In the genomic region with DNA sequence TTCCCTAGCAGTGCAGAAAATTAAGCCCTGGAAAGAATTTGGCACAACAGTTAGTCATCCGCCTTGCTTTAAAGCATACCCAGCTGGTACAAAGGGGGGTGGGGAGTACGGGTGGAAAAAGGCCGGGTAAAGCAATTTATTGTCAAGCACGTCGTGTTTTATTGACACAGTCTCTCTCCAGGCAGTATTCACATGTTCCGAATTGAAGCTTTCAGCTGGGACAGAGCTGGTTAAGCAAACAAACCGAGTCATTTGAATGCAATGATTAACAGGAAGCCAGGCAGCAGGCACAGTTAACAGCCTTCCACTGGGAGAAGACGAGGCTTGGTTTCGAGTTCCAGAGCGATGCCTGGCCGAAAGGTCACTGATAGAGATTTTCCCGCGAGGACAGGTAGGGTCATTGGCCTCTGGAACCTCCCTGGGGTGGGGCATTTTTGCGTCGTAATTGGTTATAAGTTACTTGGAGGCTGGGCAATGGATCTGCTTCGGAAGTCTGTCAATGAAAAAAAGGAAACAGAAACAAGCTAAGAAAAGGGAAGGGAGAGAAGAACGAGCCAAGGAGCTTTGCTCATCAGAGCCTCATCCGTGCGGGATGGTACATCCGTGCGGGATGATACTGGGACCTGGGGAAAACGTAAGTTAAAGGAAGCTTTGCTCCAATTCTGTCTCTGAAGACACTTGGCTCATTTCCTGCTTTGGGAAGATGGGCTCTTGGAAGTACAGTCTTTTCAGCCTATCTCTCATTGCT, we compare ENCODE assay signal across 8 mouse cellular contexts. TPM values are rescaled to one million over a fixed set of nuclear protein-coding genes. Genes with fewer than 3 reads are reported as not detected.
DNase-seq lines count a peak whose midpoint lies in the region; ATAC-seq and TF ChIP-seq lines count a peak whose summit lies in the region.

A gene (plus strand): TSS at position 103 of the 748 bp plus-strand sequence.

- peak within 1 kb of the TSS; percentile 41; the same call in 1 of the 2 replicates for H3K4me3 ChIP-seq in ES-Bruce4 (ENCODE audit: low read depth, low read length)
- no peak within 1 kb of the TSS for H3K4me3 ChIP-seq in heart, embryonic 11.5 days (ENCODE audit: low read depth, low read length)
- H3K4me3 ChIP-seq in kidney, postnatal 0 days (replicated peaks; ENCODE audit: low read depth, low read length): peak within 1 kb of the TSS; percentile 30
- H3K4me3 ChIP-seq in liver, embryonic 11.5 days (ENCODE audit: low read depth, low read length): peak within 1 kb of the TSS; percentile 2; the same call in 1 of the 2 replicates
- H3K4me3 ChIP-seq in myocyte: no peak within 1 kb of the TSS

- no peak for ATAC-seq in heart, embryonic 11.5 days (replicated peaks; ENCODE audit: insufficient number of reproducible peaks, low FRiP score, low TSS enrichment)
- peak; percentile 81 for ATAC-seq in kidney, postnatal 0 days (replicated peaks; ENCODE audit: low FRiP score, low read depth)
- ATAC-seq in liver, embryonic 11.5 days (replicated peaks; ENCODE audit: low FRiP score): peak; percentile 56; the same call in 1 of the 2 replicates

- no peak within 1 kb of the TSS for H3K27ac ChIP-seq in ES-Bruce4 (ENCODE audit: insufficient read depth, low read length)
- no peak within 1 kb of the TSS for H3K27ac ChIP-seq in heart, embryonic 11.5 days (ENCODE audit: low read depth, low read length)
- H3K27ac ChIP-seq in kidney, postnatal 0 days: peak within 1 kb of the TSS; percentile 51
- H3K27ac ChIP-seq in liver, embryonic 11.5 days (ENCODE audit: low read depth, low read length): no peak within 1 kb of the TSS

- no peak for TF ChIP-seq POLR2A in ES-Bruce4 (IDR thresholded peaks at IDR 0.05; ENCODE audit: insufficient read depth, low read length)
- TF ChIP-seq POLR2A in myocyte (IDR thresholded peaks at IDR 0.05; ENCODE audit: insufficient read length, low read depth): no peak

- 0 out of 2 replicates have a peak, but pooled peaks have one; percentile 31 for TF ChIP-seq EP300 in ES-Bruce4 (IDR thresholded peaks at IDR 0.05; ENCODE audit: insufficient read depth, low read depth, low read length)

- no peaks in the 10 kb centered on the region for H3K27me3 ChIP-seq in ES-Bruce4 (ENCODE audit: control insufficient read depth, insufficient read depth, low read length, poor library complexity, severe bottlenecking)
- H3K27me3 ChIP-seq in heart, embryonic 11.5 days (ENCODE audit: control insufficient read depth, insufficient read depth, low read length): no peaks in the 10 kb centered on the region
- no peaks in the 10 kb centered on the region for H3K27me3 ChIP-seq in kidney, postnatal 0 days (ENCODE audit: insufficient read depth, low read length)
- no peaks in the 10 kb centered on the region for H3K27me3 ChIP-seq in liver, embryonic 11.5 days (replicated peaks; ENCODE audit: control insufficient read depth, insufficient read depth, low read length)
- no peaks in the 10 kb centered on the region for H3K27me3 ChIP-seq in myocyte (ENCODE audit: control insufficient read depth, insufficient read depth, insufficient read length)

- DNase-seq in brain, adult 2 months (ENCODE audit: low read depth, low spot score): peak; percentile 79
- DNase-seq in kidney, postnatal 0 days (ENCODE audit: low spot score): peak; percentile 84
- DNase-seq in liver, embryonic 11.5 days (ENCODE audit: low spot score): no peak
- no peak for DNase-seq in retina, postnatal 1 day
- no peak for DNase-seq in cerebellum, adult 9-11 months

- H3ac ChIP-seq in myocyte (ENCODE audit: control insufficient read depth, insufficient read length): no peak within 1 kb of the TSS

- H3K9me3 ChIP-seq in ES-Bruce4 (replicated peaks; ENCODE audit: control insufficient read depth, insufficient read depth, low read length, poor library complexity, severe bottlenecking): no peaks in the 10 kb centered on the region
- H3K9me3 ChIP-seq in heart, embryonic 11.5 days (replicated peaks; ENCODE audit: control insufficient read depth, low read length): no peaks in the 10 kb centered on the region
- H3K9me3 ChIP-seq in kidney, postnatal 0 days (replicated peaks; ENCODE audit: low read length): no peaks in the 10 kb centered on the region
- H3K9me3 ChIP-seq in liver, embryonic 11.5 days (ENCODE audit: control insufficient read depth, low read length): no peaks in the 10 kb centered on the region

- TF ChIP-seq CTCF in ES-Bruce4 (IDR thresholded peaks at IDR 0.05; ENCODE audit: low read depth, low read length): no peak
- 0 out of 2 replicates have a peak, but pooled peaks have one; percentile 2 for TF ChIP-seq CTCF in kidney, postnatal 0 days (IDR thresholded peaks at IDR 0.05; ENCODE audit: low read depth)

- WGBS in heart, embryonic 11.5 days (ENCODE audit: insufficient replicate concordance): 45% methylated on average over 22 of the region's 22 CpGs
- 14% methylated on average over 22 of the region's 22 CpGs for WGBS in kidney, postnatal 0 days
- 34% methylated on average over 22 of the region's 22 CpGs for WGBS in liver, embryonic 11.5 days

- H3K9ac ChIP-seq in ES-Bruce4 (ENCODE audit: low read depth, poor library complexity, severe bottlenecking): peak within 1 kb of the TSS; percentile 17
- H3K9ac ChIP-seq in heart, embryonic 11.5 days (ENCODE audit: low read depth, low read length): peak within 1 kb of the TSS; percentile 30
- H3K9ac ChIP-seq in kidney, postnatal 0 days (ENCODE audit: low read depth, low read length): peak within 1 kb of the TSS; percentile 51
- peak within 1 kb of the TSS; percentile 10; the same call in 1 of the 2 replicates for H3K9ac ChIP-seq in liver, embryonic 11.5 days (ENCODE audit: low read depth, low read length)

- H3K4me2 ChIP-seq in heart, embryonic 11.5 days: peak within 1 kb of the TSS; percentile 51
- H3K4me2 ChIP-seq in kidney, postnatal 0 days (ENCODE audit: low read length): peak within 1 kb of the TSS; percentile 56
- H3K4me2 ChIP-seq in liver, embryonic 11.5 days: peak within 1 kb of the TSS; percentile 56
- H3K4me2 ChIP-seq in myocyte (ENCODE audit: low read depth): peak within 1 kb of the TSS; percentile 71

- peaks cover 2% of the 10 kb centered on the region for H3K4me1 ChIP-seq in ES-Bruce4 (ENCODE audit: control insufficient read depth, insufficient read depth, low read length)
- peaks cover 4% of the 10 kb centered on the region; the same call in 1 of the 2 replicates for H3K4me1 ChIP-seq in heart, embryonic 11.5 days (ENCODE audit: control insufficient read depth, insufficient read depth, low read length)
- H3K4me1 ChIP-seq in kidney, postnatal 0 days (replicated peaks; ENCODE audit: insufficient read depth, low read length): 0 out of 2 replicates have a peak, but pooled peaks cover 7% of the 10 kb centered on the region
- peaks cover 6% of the 10 kb centered on the region; the same call in 1 of the 2 replicates for H3K4me1 ChIP-seq in liver, embryonic 11.5 days (replicated peaks; ENCODE audit: control insufficient read depth, insufficient read depth, low read length)

- H3K79me2 ChIP-seq in myocyte (ENCODE audit: control insufficient read depth, insufficient read depth): no peaks in the 10 kb centered on the region

- H3K36me3 ChIP-seq in ES-Bruce4 (ENCODE audit: control insufficient read depth, insufficient read depth, low read length, poor library complexity, severe bottlenecking): no peaks in the 10 kb centered on the region
- H3K36me3 ChIP-seq in heart, embryonic 11.5 days (ENCODE audit: control insufficient read depth, insufficient read depth, low read length): no peaks in the 10 kb centered on the region
- H3K36me3 ChIP-seq in kidney, postnatal 0 days (ENCODE audit: insufficient read depth, low read length): no peaks in the 10 kb centered on the region
- H3K36me3 ChIP-seq in liver, embryonic 11.5 days (ENCODE audit: control insufficient read depth, insufficient read depth, low read length): no peaks in the 10 kb centered on the region
- no peaks in the 10 kb centered on the region for H3K36me3 ChIP-seq in myocyte (ENCODE audit: control insufficient read depth, insufficient read depth)

TF ChIP-seq in myocyte, 11 proteins besides CTCF, POLR2A, EP300 and RAD21:
- TF ChIP-seq TCF12 (IDR thresholded peaks at IDR 0.05; ENCODE audit: insufficient read depth, poor library complexity, severe bottlenecking): no peak
- no peak for TF ChIP-seq POLR2AphosphoS2 (IDR thresholded peaks at IDR 0.05; ENCODE audit: insufficient read length, low read depth)
- TF ChIP-seq E2F4 (IDR thresholded peaks at IDR 0.05; ENCODE audit: insufficient read depth): no peak
- no peak for TF ChIP-seq USF1 (IDR thresholded peaks at IDR 0.05; ENCODE audit: low read depth)
- no peak for TF ChIP-seq MYOG (IDR thresholded peaks at IDR 0.05; ENCODE audit: control insufficient read depth in 1 of 3, insufficient read depth in 1 of 3, insufficient read length in 2 of 3, low read depth in 2 of 3)
- no peak for TF ChIP-seq MAX (IDR thresholded peaks at IDR 0.05; ENCODE audit: low read depth)
- no peak for TF ChIP-seq MYOD1 (IDR thresholded peaks at IDR 0.05; ENCODE audit: control insufficient read depth in 1 of 3, insufficient read length in 2 of 3, low read depth in 2 of 3)
- TF ChIP-seq SRF (IDR thresholded peaks at IDR 0.05; ENCODE audit: control insufficient read depth, insufficient read length, low read depth): no peak
- no peak for TF ChIP-seq REST (IDR thresholded peaks at IDR 0.05; ENCODE audit: insufficient read depth, insufficient read length)
- TF ChIP-seq CEBPB (IDR thresholded peaks at IDR 0.05; ENCODE audit: insufficient read depth, poor library complexity, severe bottlenecking): no peak
- TF ChIP-seq TCF3 (IDR thresholded peaks at IDR 0.05; ENCODE audit: insufficient read length, low read depth): no peak

RNA-seq across cellular contexts. Expression of the gene that starts here (rescaled TPM):
- polyA plus RNA-seq in ES-Bruce4 (2011; ENCODE audit: insufficient read depth, insufficient read length, low read depth, missing spikeins) (55.5 and 57.5 TPM in 2 replicates), myocyte (2012; fragmentation: generic; extraction: Trizol) (5.3 TPM)
- 4.1 and 4.7 TPM in 2 replicates for polyA plus RNA-seq in heart, embryonic 11.5 days (2014; fragmentation: Nextera tagmentation; extraction: Ambion mirVana)
- 7.1 and 7.3 TPM in 2 replicates for polyA plus RNA-seq in kidney, postnatal 0 days (2015; fragmentation: Nextera tagmentation; extraction: Ambion mirVana)
- 2.1 and 2.2 TPM in 2 replicates for polyA plus RNA-seq in liver, embryonic 11.5 days (2014; fragmentation: Nextera tagmentation; extraction: Ambion mirVana)

Comparison
In these comparisons a context has a peak if more than half of its experiments do, and no peak if none do; other contexts are left out.
1. H3K4me3 ChIP-seq: peak in ES-Bruce4 (single experiment), kidney, postnatal 0 days (single experiment) and liver, embryonic 11.5 days (single experiment); none in heart, embryonic 11.5 days (single experiment) and myocyte (single experiment).
2. DNase-seq: peak in brain, adult 2 months (single experiment) and kidney, postnatal 0 days (single experiment); none in liver, embryonic 11.5 days (single experiment), retina, postnatal 1 day (single experiment) and cerebellum, adult 9-11 months (single experiment).
3. Peak in every context shown above with its lines, with median percentiles within 50 percentile points of each other: H3K9ac ChIP-seq and H3K4me2 ChIP-seq.